ENCODE assay signal across 34 mouse cellular contexts in genomic region chr8:118381641-118382040, GRCm38 (mm10).
"Had no signal": no experiment of that assay in that cellular context is flagged by ENCODE, and none has a peak within 500 bp of the region (broad histone marks: within the 10 kb centered on the region; RNA-seq: fewer than 3 reads in every experiment).

No protein-coding gene starts in this region.

- H3K4me1 ChIP-seq: intestine, embryonic 15.5 days; kidney, embryonic 15.5 days had no signal

- DNase-seq: heart, postnatal 10 days; heart, postnatal 14 days; heart, postnatal 36 days; heart, postnatal 4 days; kidney, adult 11 months; kidney, adult 18-20 months; kidney, adult 2 months; kidney, adult 8-10 months; kidney, adult 9 months; kidney, postnatal 10 days; kidney, postnatal 14 days; kidney, postnatal 25 days; kidney, postnatal 36 days; kidney, postnatal 4 days; layer of hippocampus, adult 9-11 months; layer of hippocampus, postnatal 36 days had no signal

- H3K4me2 ChIP-seq: heart, embryonic 11.5 days; heart, embryonic 12.5 days; heart, embryonic 15.5 days; hindbrain, embryonic 12.5 days; hindbrain, embryonic 13.5 days; hindbrain, embryonic 15.5 days; intestine, embryonic 15.5 days; kidney, embryonic 15.5 days had no signal

- H3K4me3 ChIP-seq: heart, embryonic 12.5 days; heart, embryonic 13.5 days; heart, embryonic 15.5 days; hindbrain, embryonic 10.5 days; hindbrain, embryonic 12.5 days; hindbrain, embryonic 13.5 days; hindbrain, embryonic 15.5 days; intestine, embryonic 15.5 days; kidney, embryonic 15.5 days; layer of hippocampus, adult 2 months; left cerebral cortex, adult 2 months had no signal

- ATAC-seq: hindbrain, embryonic 16.5 days; hindbrain, postnatal 0 days; inflammation-experienced regulatory T-cells, adult 6 months; intestine, embryonic 15.5 days; intestine, embryonic 16.5 days; intestine, postnatal 0 days had no signal

- H3K9me3 ChIP-seq: heart, embryonic 12.5 days; heart, embryonic 13.5 days; heart, embryonic 15.5 days; hindbrain, embryonic 10.5 days; hindbrain, embryonic 12.5 days; hindbrain, embryonic 13.5 days; hindbrain, embryonic 15.5 days; intestine, embryonic 15.5 days; kidney, embryonic 15.5 days had no signal

- H3K27me3 ChIP-seq: heart, embryonic 12.5 days; heart, embryonic 13.5 days; heart, embryonic 15.5 days; hindbrain, embryonic 12.5 days; hindbrain, embryonic 13.5 days; hindbrain, embryonic 15.5 days; intestine, embryonic 15.5 days; kidney, embryonic 15.5 days had no signal

- H3K27ac ChIP-seq: heart, embryonic 15.5 days; hindbrain, embryonic 10.5 days; hindbrain, embryonic 12.5 days; hindbrain, embryonic 13.5 days; hindbrain, embryonic 15.5 days; hindbrain, postnatal 0 days; intestine, embryonic 15.5 days; kidney, embryonic 15.5 days; kidney, postnatal 0 days; layer of hippocampus, adult 2 months; left cerebral cortex, adult 2 months had no signal

- H3K9ac ChIP-seq: heart, embryonic 12.5 days; heart, embryonic 13.5 days; heart, embryonic 15.5 days; hindbrain, embryonic 12.5 days; hindbrain, embryonic 13.5 days; hindbrain, embryonic 15.5 days; intestine, embryonic 15.5 days; kidney, embryonic 15.5 days had no signal

- H3K36me3 ChIP-seq: heart, embryonic 13.5 days; heart, embryonic 15.5 days; hindbrain, embryonic 10.5 days; hindbrain, embryonic 12.5 days; hindbrain, embryonic 13.5 days; hindbrain, embryonic 15.5 days; intestine, embryonic 15.5 days; kidney, embryonic 15.5 days had no signal
